Mouse (Mus musculus): ENCODE results near the gene Atad5.

GRCm38 (mm10) chr11:80159018-80159417, 69.8 kb downstream of the Atad5 start:
- no peak for TF ChIP-seq POLR2A (IDR thresholded peaks at IDR 0.05; ENCODE audit: extremely low read depth, insufficient read depth, low read length)
- no peak for TF ChIP-seq CTCF (IDR thresholded peaks at IDR 0.05; ENCODE audit: low read depth, low read length)

All from liver, adult 2 months (tissue).